Mouse (Mus musculus) neural tube, embryonic 11.5 days (tissue): ENCODE data around the gene Gpr68. TPM values are rescaled to one million over a fixed set of nuclear protein-coding genes. Genes with fewer than 3 reads are reported as not detected.
A peak's percentile ranks its signal among the peaks of the same experiment; 100 is the strongest.

ENCODE experiments used
- ATAC-seq: fragments of 200-750 bp; cut with Nextera tagmentation; 2 replicates; pipeline ENCODE4 v1.8.0; 2017; ENCODE audit warnings: moderate number of reproducible peaks, mild to moderate bottlenecking, moderate TSS enrichment, moderate library complexity; ENCODE audit not compliant: insufficient read depth, low FRiP score, low TSS enrichment
- DNase-seq: peaks from one replicate; pipeline ENCODE4 v3.0.0-alpha.2; 2015; ENCODE audit warnings: low spot score
- H3K27ac ChIP-seq: fragments of 300-500 bp; sonication (generic); 2 replicates; pipeline ENCODE4 v1.5.1; 2014; ENCODE audit warnings: low read depth, mild to moderate bottlenecking, low read length
- H3K27me3 ChIP-seq: fragments of 300-500 bp; sonication (generic); 2 replicates; pipeline ENCODE4 v1.6.1; 2014; ENCODE audit warnings: mild to moderate bottlenecking, low read length, mixed read lengths; ENCODE audit not compliant: control insufficient read depth, insufficient read depth
- H3K36me3 ChIP-seq: fragments of 300-500 bp; sonication (generic); 2 replicates; pipeline ENCODE4 v1.6.1; 2014; ENCODE audit warnings: mild to moderate bottlenecking, low read length, moderate library complexity, mixed read lengths; ENCODE audit not compliant: control insufficient read depth, insufficient read depth
- H3K4me1 ChIP-seq: fragments of 300-500 bp; sonication (generic); 2 replicates; pipeline ENCODE4 v1.6.1; 2014; ENCODE audit warnings: low read length, mixed read lengths; ENCODE audit not compliant: control insufficient read depth, insufficient read depth
- H3K4me2 ChIP-seq: fragments of 300-500 bp; sonication (generic); 2 replicates; pipeline ENCODE4 v1.6.1; 2014; ENCODE audit warnings: low read depth, mild to moderate bottlenecking, moderate library complexity
- H3K4me3 ChIP-seq: fragments of 300-500 bp; sonication (generic); 2 replicates; pipeline ENCODE4 v1.5.1; 2014; ENCODE audit warnings: low read depth, low read length
- H3K9ac ChIP-seq: fragments of 300-500 bp; sonication (generic); 2 replicates; pipeline ENCODE4 v1.6.1; 2014; ENCODE audit warnings: mild to moderate bottlenecking, low read length
- H3K9me3 ChIP-seq: fragments of 300-500 bp; sonication (generic); 2 replicates; pipeline ENCODE4 v1.6.1; 2016; ENCODE audit warnings: low read length; ENCODE audit not compliant: control insufficient read depth
- WGBS: fragments of 180-500 bp; shearing (Covaris S2); extraction: QIAGEN DNeasy Blood & Tissue Kit; methylation state at CpG from one replicate; pipeline ENCODE4 v1.1.7; 2014; 5-methylcytosine and 5-hydroxymethylcytosine counted together
- polyA plus RNA-seq: library from polyadenylated mRNA; unstranded; fragments of >200 nt; fragmentation: Nextera tagmentation; extraction: Ambion mirVana; gene quantifications from 2 replicates; pipeline ENCODE4 v1.2.1, GENCODE M21; 2014

The Gpr68 gene
- polyA plus RNA-seq, 1 experiment from 2014 or later = 0.64 TPM

GRCm38 (mm10) chr12:100931653-100932052 lies 23.7 kb upstream of the Gpr68 start:
- Histone ChIP-seq H3K9me3 (no peaks in the 10 kb centered on the region), H3K27ac (no peak overlapping the region), H3K27me3 (no peaks in the 10 kb centered on the region), H3K36me3 (peaks cover 2% of the 10 kb centered on the region), H3K9ac (no peak overlapping the region), H3K4me2 (no peak overlapping the region), H3K4me1 (no peaks in the 10 kb centered on the region), H3K4me3 (no peak overlapping the region)
- 96% methylated on average over 14 of the region's 14 CpGs for WGBS
- DNase-seq (no peak), ATAC-seq (no peak)

- no peak overlapping the region for H3K27ac ChIP-seq
- H3K4me3 ChIP-seq = no peak overlapping the region
- no peaks in the 10 kb centered on the region for H3K4me1 ChIP-seq
- DNase-seq = no peak
- no peaks in the 10 kb centered on the region for H3K27me3 ChIP-seq
- no peaks in the 10 kb centered on the region for H3K9me3 ChIP-seq
- peaks cover 2% of the 10 kb centered on the region for H3K36me3 ChIP-seq
- H3K9ac ChIP-seq = no peak overlapping the region
- no peak overlapping the region for H3K4me2 ChIP-seq
- no peak for ATAC-seq
- 89% methylated on average over 9 of the region's 9 CpGs for WGBS
Measured at GRCm38 (mm10) chr12:100928286-100928685, 20.3 kb upstream of the Gpr68 start.

- Histone ChIP-seq H3K4me1 (no peaks in the 10 kb centered on the region), H3K36me3 (peaks cover 5% of the 10 kb centered on the region), H3K27ac (no peak overlapping the region), H3K9me3 (no peaks in the 10 kb centered on the region), H3K27me3 (no peaks in the 10 kb centered on the region), H3K4me2 (no peak overlapping the region), H3K9ac (no peak overlapping the region), H3K4me3 (no peak overlapping the region)
- peak; percentile 48; the same call in 1 of the 2 replicates for ATAC-seq
- WGBS = 73% methylated on average over 14 of the region's 14 CpGs
- DNase-seq = peak; percentile 42
Measured at GRCm38 (mm10) chr12:100925644-100926619, 17.9 kb upstream of the Gpr68 start.

GRCm38 (mm10) chr12:100924646-100925339 lies 16.8 kb upstream of the Gpr68 start:
- no peak for DNase-seq
- Histone ChIP-seq H3K9ac (no peak overlapping the region), H3K4me3 (no peak overlapping the region), H3K27ac (no peak overlapping the region), H3K27me3 (no peaks in the 10 kb centered on the region), H3K9me3 (no peaks in the 10 kb centered on the region), H3K36me3 (peaks cover 5% of the 10 kb centered on the region), H3K4me1 (no peaks in the 10 kb centered on the region), H3K4me2 (no peak overlapping the region)
- ATAC-seq = no peak
- WGBS = 86% methylated on average over 15 of the region's 15 CpGs

- peaks cover 2% of the 10 kb centered on the region; the same call in 1 of the 2 replicates for H3K27me3 ChIP-seq
- peaks cover 4% of the 10 kb centered on the region; the same call in 1 of the 2 replicates for H3K36me3 ChIP-seq
- H3K4me1 ChIP-seq = peaks cover 4% of the 10 kb centered on the region; the same call in 1 of the 2 replicates
- H3K4me2 ChIP-seq = no peak overlapping the region
- no peak overlapping the region for H3K27ac ChIP-seq
- H3K9me3 ChIP-seq = no peaks in the 10 kb centered on the region
- H3K4me3 ChIP-seq = no peak overlapping the region
- H3K9ac ChIP-seq = no peak overlapping the region
- ATAC-seq (no peak), DNase-seq (no peak)
- WGBS = 83% methylated on average over 12 of the region's 12 CpGs
Measured at GRCm38 (mm10) chr12:100910731-100911130, 2.7 kb upstream of the Gpr68 start.

GRCm38 (mm10) chr12:100909765-100910164 lies 1.8 kb upstream of the Gpr68 start:
- 64% methylated on average over 6 of the region's 6 CpGs for WGBS
- H3K9me3 ChIP-seq = no peaks in the 10 kb centered on the region
- no peak overlapping the region for H3K4me3 ChIP-seq
- peaks cover 4% of the 10 kb centered on the region; the same call in 1 of the 2 replicates for H3K36me3 ChIP-seq
- H3K4me2 ChIP-seq = no peak overlapping the region
- ATAC-seq (no peak), DNase-seq (no peak)
- H3K9ac ChIP-seq = no peak overlapping the region
- H3K4me1 ChIP-seq = peaks cover 4% of the 10 kb centered on the region; the same call in 1 of the 2 replicates
- no peak overlapping the region for H3K27ac ChIP-seq
- H3K27me3 ChIP-seq = peaks cover 2% of the 10 kb centered on the region; the same call in 1 of the 2 replicates

- H3K9ac ChIP-seq = peak overlapping the region; percentile 52
- no peak for DNase-seq
- peaks cover 4% of the 10 kb centered on the region; the same call in 1 of the 2 replicates for H3K4me1 ChIP-seq
- WGBS = 17% methylated on average over 10 of the region's 10 CpGs
- peak overlapping the region; percentile 34 for H3K4me3 ChIP-seq
- H3K36me3 ChIP-seq = peaks cover 2% of the 10 kb centered on the region; the same call in 1 of the 2 replicates
- no peaks in the 10 kb centered on the region for H3K9me3 ChIP-seq
- H3K27ac ChIP-seq = no peak overlapping the region
- peaks cover 2% of the 10 kb centered on the region; the same call in 1 of the 2 replicates for H3K27me3 ChIP-seq
- H3K4me2 ChIP-seq = peak overlapping the region; percentile 87
- 0 out of 2 replicates have a peak, but pooled peaks have one; percentile 28 for ATAC-seq
Measured at GRCm38 (mm10) chr12:100908298-100909034, 468 bp upstream of the Gpr68 start.

- no peak for DNase-seq
- no peaks in the 10 kb centered on the region for H3K36me3 ChIP-seq
- ATAC-seq = no peak
- no peak overlapping the region for H3K9ac ChIP-seq
- H3K27me3 ChIP-seq = peaks cover 2% of the 10 kb centered on the region; the same call in 1 of the 2 replicates
- no peak overlapping the region for H3K4me2 ChIP-seq
- WGBS = 81% methylated on average over 5 of the region's 5 CpGs
- H3K27ac ChIP-seq = no peak overlapping the region
- peaks cover 4% of the 10 kb centered on the region; the same call in 1 of the 2 replicates for H3K4me1 ChIP-seq
- H3K4me3 ChIP-seq = no peak overlapping the region
- no peaks in the 10 kb centered on the region for H3K9me3 ChIP-seq
Measured at GRCm38 (mm10) chr12:100906861-100907260, 1.1 kb downstream of the Gpr68 start.
